Mouse (Mus musculus) liver, postnatal 0 days (tissue): ENCODE results near the gene Rbfox3. TPM values are rescaled to one million over a fixed set of nuclear protein-coding genes. Genes with fewer than 3 reads are reported as not detected.

Experiments used
- ATAC-seq: fragments of 200-750 bp; cut with Nextera tagmentation; 2 replicates; pipeline ENCODE4 v1.8.0; 2017; ENCODE audit warnings: mild to moderate bottlenecking, moderate library complexity
- DNase-seq: peaks from one replicate; pipeline ENCODE4 v3.0.0-alpha.2; 2016
- H3K27ac ChIP-seq: fragments of 300-500 bp; sonication (generic); 2 replicates; pipeline ENCODE4 v1.5.1; 2014; ENCODE audit warnings: antibody characterized with exemption, moderate library complexity, mild to moderate bottlenecking, low read depth
- H3K27me3 ChIP-seq: fragments of 300-500 bp; sonication (generic); 2 replicates; pipeline ENCODE4 v1.6.1; 2014; ENCODE audit warnings: low read length, control low read depth, mixed read lengths; ENCODE audit not compliant: insufficient read depth
- H3K36me3 ChIP-seq: fragments of 300-500 bp; sonication (generic); replicated peaks from 2 replicates; pipeline ENCODE4 v1.6.1; 2014; ENCODE audit warnings: mild to moderate bottlenecking, control low read depth, low read length, moderate library complexity, mixed read lengths; ENCODE audit not compliant: insufficient read depth
- H3K4me1 ChIP-seq: fragments of 300-500 bp; sonication (generic); 2 replicates; pipeline ENCODE4 v1.6.1; 2014; ENCODE audit warnings: antibody characterized with exemption, mild to moderate bottlenecking, control low read depth; ENCODE audit not compliant: insufficient read depth
- H3K4me2 ChIP-seq: fragments of 300-500 bp; sonication (generic); 2 replicates; pipeline ENCODE4 v1.6.1; 2014; ENCODE audit warnings: low read depth, mild to moderate bottlenecking, low read length, moderate library complexity, mixed read lengths
- H3K4me3 ChIP-seq: fragments of 300-500 bp; sonication (generic); 2 replicates; pipeline ENCODE4 v1.5.1; 2014; ENCODE audit warnings: low read depth, low read length
- H3K9ac ChIP-seq: fragments of 300-500 bp; sonication (generic); replicated peaks from 2 replicates; pipeline ENCODE4 v1.6.1; 2014; ENCODE audit warnings: mild to moderate bottlenecking, moderate library complexity
- H3K9me3 ChIP-seq: fragments of 300-500 bp; sonication (generic); 2 replicates; pipeline ENCODE4 v1.6.1; 2016; ENCODE audit warnings: mild to moderate bottlenecking, control low read depth, low read length, mixed read lengths
- CTCF ChIP-seq: sonication (generic); IDR thresholded peaks from 2 replicates; pipeline ENCODE4 v1.5.1; 2016; ENCODE audit warnings: antibody characterized with exemption, low read depth
- EP300 ChIP-seq: IDR thresholded peaks from 2 replicates; pipeline ENCODE4 v1.6.1; 2016; ENCODE audit warnings: antibody characterized with exemption, low read depth, mild to moderate bottlenecking
- WGBS: fragments of 180-500 bp; shearing (Covaris S2); extraction: QIAGEN DNeasy Blood & Tissue Kit; methylation state at CpG from one replicate; pipeline ENCODE4 v1.1.7; 2014; ENCODE audit not compliant: insufficient replicate concordance; 5-methylcytosine and 5-hydroxymethylcytosine counted together
- polyA plus RNA-seq: library from polyadenylated mRNA; unstranded; fragments of >200 nt; fragmentation: Nextera tagmentation; extraction: Ambion mirVana; gene quantifications from 2 replicates; pipeline ENCODE4 v1.2.1, GENCODE M21; 2015

Rbfox3 gene
- polyA plus RNA-seq, 1 experiment from 2014 or later = 0.73 TPM

- Histone ChIP-seq H3K4me3 (no peak overlapping the region), H3K9ac (no peak overlapping the region), H3K27ac (no peak overlapping the region), H3K27me3 (no peaks in the 10 kb centered on the region), H3K4me2 (no peak overlapping the region), H3K4me1 (no peaks in the 10 kb centered on the region), H3K36me3 (peaks cover 18% of the 10 kb centered on the region), H3K9me3 (no peaks in the 10 kb centered on the region)
- no peak for TF ChIP-seq EP300
- no peak for TF ChIP-seq CTCF
- WGBS = 85% methylated on average over 8 of the region's 8 CpGs
- ATAC-seq (no peak), DNase-seq (no peak)
Measured at GRCm38 (mm10) chr11:118484169-118484568, 427.2 kb downstream of the Rbfox3 start.

GRCm38 (mm10) chr11:118481751-118482150 lies 429.6 kb downstream of the Rbfox3 start:
- H3K27ac ChIP-seq = no peak overlapping the region
- ATAC-seq = no peak
- 86% methylated on average over 14 of the region's 14 CpGs for WGBS
- no peak overlapping the region for H3K4me3 ChIP-seq
- H3K9me3 ChIP-seq = no peaks in the 10 kb centered on the region
- no peaks in the 10 kb centered on the region for H3K27me3 ChIP-seq
- H3K9ac ChIP-seq = no peak overlapping the region
- TF ChIP-seq CTCF (no peak), EP300 (no peak)
- H3K4me2 ChIP-seq = no peak overlapping the region
- peaks cover 12% of the 10 kb centered on the region for H3K36me3 ChIP-seq
- H3K4me1 ChIP-seq = peaks cover 9% of the 10 kb centered on the region
- DNase-seq = no peak

GRCm38 (mm10) chr11:118481231-118481630 lies 430.2 kb downstream of the Rbfox3 start:
- no peak overlapping the region for H3K4me3 ChIP-seq
- WGBS = 90% methylated on average over 11 of the region's 11 CpGs
- DNase-seq (no peak), ATAC-seq (no peak)
- H3K9ac ChIP-seq = no peak overlapping the region
- H3K9me3 ChIP-seq = no peaks in the 10 kb centered on the region
- peaks cover 12% of the 10 kb centered on the region for H3K36me3 ChIP-seq
- peaks cover 9% of the 10 kb centered on the region for H3K4me1 ChIP-seq
- TF ChIP-seq CTCF = no peak
- no peak for TF ChIP-seq EP300
- no peak overlapping the region for H3K4me2 ChIP-seq
- H3K27ac ChIP-seq = no peak overlapping the region
- H3K27me3 ChIP-seq = no peaks in the 10 kb centered on the region

GRCm38 (mm10) chr11:118479776-118480175 lies 431.6 kb downstream of the Rbfox3 start:
- H3K36me3 ChIP-seq = peaks cover 12% of the 10 kb centered on the region
- whole genome bisulfite sequencing = 67% methylated on average over 11 of the region's 12 CpGs

GRCm38 (mm10) chr11:118476396-118477373 lies 434.7 kb downstream of the Rbfox3 start, which contains the start of gene Engase:
Engase (plus strand) TSS chr11:118476829.
- peak; percentile 100 for ATAC-seq
- no peak for TF ChIP-seq EP300
- TF ChIP-seq CTCF = no peak
- Histone ChIP-seq H3K36me3 (peaks cover 2% of the 10 kb centered on the region; the same call in 1 of the 2 replicates), H3K4me1 (peaks cover 20% of the 10 kb centered on the region), H3K27ac (peak within 1 kb of the TSS; percentile 67), H3K9me3 (no peaks in the 10 kb centered on the region), H3K4me3 (peak within 1 kb of the TSS; percentile 86), H3K27me3 (no peaks in the 10 kb centered on the region), H3K4me2 (peak within 1 kb of the TSS; percentile 96), H3K9ac (peak within 1 kb of the TSS; percentile 76)
- peak; percentile 95 for DNase-seq
- WGBS = under 1% methylated on average over 57 of the region's 57 CpGs

More at GRCm38 (mm10) chr11:118479776-118480175, 431.6 kb downstream of the Rbfox3 start:
- DNase-seq = no peak
- ATAC-seq = no peak
- no peak overlapping the region for H3K4me3 ChIP-seq
- no peaks in the 10 kb centered on the region for H3K9me3 ChIP-seq
- H3K4me2 ChIP-seq = no peak overlapping the region
- H3K4me1 ChIP-seq = peaks cover 11% of the 10 kb centered on the region
- H3K27ac ChIP-seq = no peak overlapping the region
- H3K27me3 ChIP-seq = no peaks in the 10 kb centered on the region
- no peak overlapping the region for H3K9ac ChIP-seq
- no peak for TF ChIP-seq CTCF
- TF ChIP-seq EP300 = no peak

GRCm38 (mm10) chr11:118475496-118476083 lies 435.8 kb downstream of the Rbfox3 start:
- ATAC-seq (no peak), DNase-seq (no peak)
- H3K27ac ChIP-seq = no peak overlapping the region
- H3K4me3 ChIP-seq = no peak overlapping the region
- peaks cover 21% of the 10 kb centered on the region for H3K4me1 ChIP-seq
- H3K4me2 ChIP-seq = no peak overlapping the region
- TF ChIP-seq CTCF (no peak), EP300 (no peak)
- no peaks in the 10 kb centered on the region for H3K27me3 ChIP-seq
- H3K9me3 ChIP-seq = no peaks in the 10 kb centered on the region
- no peaks in the 10 kb centered on the region; the same call in 1 of the 2 replicates for H3K36me3 ChIP-seq
- H3K9ac ChIP-seq = no peak overlapping the region
- WGBS = 81% methylated on average over 7 of the region's 7 CpGs
